Comparison of ENCODE assay signal across 22 mouse cellular contexts in genomic region chr2:38083251-38083650, GRCm38 (mm10).
DNase-seq lines count a peak whose midpoint lies in the region; ATAC-seq lines count a peak whose summit lies in the region.
"Had no signal": no experiment of that assay in that cellular context is flagged by ENCODE, and none has a peak within 500 bp of the region (broad histone marks: within the 10 kb centered on the region; RNA-seq: fewer than 3 reads in every experiment).

No protein-coding gene starts in this region.

- no peaks in the 10 kb centered on the region for H3K27me3 ChIP-seq in megakaryocyte, embryonic 14.5 days (replicated peaks)
- H3K27me3 ChIP-seq: CH12.LX; embryonic facial prominence, embryonic 12.5 days; forebrain, embryonic 15.5 days; heart, embryonic 15.5 days; hindbrain, embryonic 15.5 days; Patski had no signal

- no peaks in the 10 kb centered on the region for H3K36me3 ChIP-seq in megakaryocyte, embryonic 14.5 days (replicated peaks; ENCODE audit: low read length)
- H3K36me3 ChIP-seq: embryonic facial prominence, embryonic 12.5 days; forebrain, embryonic 15.5 days; heart, embryonic 15.5 days; hindbrain, embryonic 15.5 days had no signal

- H3K4me1 ChIP-seq in megakaryocyte, embryonic 14.5 days, result 0 out of 2 replicates have a peak, but pooled peaks cover 3% of the 10 kb centered on the region
- H3K4me1 ChIP-seq: embryonic facial prominence, embryonic 12.5 days; forebrain, embryonic 15.5 days; hindbrain, embryonic 15.5 days had no signal

- H3K4me3 ChIP-seq in megakaryocyte, embryonic 14.5 days (replicated peaks), result peak overlapping the region; percentile 46
- H3K4me3 ChIP-seq: embryonic facial prominence, embryonic 12.5 days; forebrain, embryonic 15.5 days; heart, adult 2 months; heart, embryonic 15.5 days; hindbrain, embryonic 15.5 days had no signal

- H3K9me3 ChIP-seq in megakaryocyte, embryonic 14.5 days, result no peaks in the 10 kb centered on the region
- H3K9me3 ChIP-seq: embryonic facial prominence, embryonic 12.5 days; forebrain, embryonic 15.5 days; heart, embryonic 15.5 days; hindbrain, embryonic 15.5 days had no signal

- no peak for ATAC-seq in megakaryocyte, adult 5-6 weeks (ENCODE audit: poor library complexity, severe bottlenecking)
- ATAC-seq: activated CD4-positive, CD25-positive, alpha-beta regulatory T cell, adult 4 months; forebrain, embryonic 15.5 days; inflammation-experienced regulatory T-cells, adult 6 months; intestine, postnatal 0 days; Patski had no signal

- peak; percentile 9 to 22 for DNase-seq in cerebellum, adult 18-20 months
- DNase-seq in cerebellum, postnatal 4 days (ENCODE audit: low spot score in 2 of 2), result no peak
- peak; percentile 21 for DNase-seq in gastrocnemius, postnatal 25 days
- DNase-seq in gastrocnemius, adult 18-20 months (ENCODE audit: low spot score), result no peak
- DNase-seq in cerebellum, postnatal 36 days, result peak; percentile 11 to 16
- no peak for DNase-seq in adrenal gland, adult (ENCODE audit: inconsistent age in 2 of 2, low spot score in 1 of 2)
- DNase-seq: adrenal gland, adult 2 months; adrenal gland, postnatal 25 days; heart, adult 2 months; heart, postnatal 14 days; kidney, adult 8-10 months had no signal

Comparison
In these comparisons a context has a peak if more than half of its experiments do, and no peak if none do; other contexts are left out.
1. DNase-seq: peak in cerebellum, adult 18-20 months (2 of 2), gastrocnemius, postnatal 25 days (single experiment) and cerebellum, postnatal 36 days (2 of 2); none in cerebellum, postnatal 4 days (0 of 2), gastrocnemius, adult 18-20 months (single experiment) and adrenal gland, adult (0 of 2).